Mouse (Mus musculus): ENCODE measurements around the gene Cped1. TPM values are rescaled to one million over a fixed set of nuclear protein-coding genes. Genes with fewer than 3 reads are reported as not detected.
A peak's percentile ranks its signal among the peaks of the same experiment; 100 is the strongest.

Cped1 gene
- polyA plus RNA-seq, 1 experiment from 2014 or later: 3.2 TPM

- Histone ChIP-seq H3K36me3 (ENCODE audit: control insufficient read depth, insufficient read depth) (no peaks in the 10 kb centered on the region), H3K27me3 (replicated peaks; ENCODE audit: control insufficient read depth, insufficient read depth, low read length) (no peaks in the 10 kb centered on the region), H3K9me3 (ENCODE audit: control insufficient read depth, low read length) (no peaks in the 10 kb centered on the region), H3K4me1 (replicated peaks; ENCODE audit: control insufficient read depth, insufficient read depth, low read length) (no peaks in the 10 kb centered on the region), H3K4me2 (ENCODE audit: low read length) (no peak overlapping the region), H3K9ac (replicated peaks; ENCODE audit: low read depth, low read length) (no peak overlapping the region), H3K27ac (ENCODE audit: low read length) (no peak overlapping the region), H3K4me3 (replicated peaks; ENCODE audit: low read length) (no peak overlapping the region)
- no peak for ATAC-seq
- 65% methylated on average over 5 of the region's 5 CpGs for WGBS
Observed at GRCm38 (mm10) chr6:22049093-22049492, 63.4 kb downstream of the Cped1 start.

GRCm38 (mm10) chr6:22051526-22051925 lies 65.8 kb downstream of the Cped1 start:
- Histone ChIP-seq H3K4me2 (ENCODE audit: low read length) (no peak overlapping the region), H3K4me3 (replicated peaks; ENCODE audit: low read length) (no peak overlapping the region), H3K4me1 (replicated peaks; ENCODE audit: control insufficient read depth, insufficient read depth, low read length) (no peaks in the 10 kb centered on the region), H3K36me3 (ENCODE audit: control insufficient read depth, insufficient read depth) (no peaks in the 10 kb centered on the region), H3K9me3 (ENCODE audit: control insufficient read depth, low read length) (no peaks in the 10 kb centered on the region), H3K9ac (replicated peaks; ENCODE audit: low read depth, low read length) (no peak overlapping the region), H3K27me3 (replicated peaks; ENCODE audit: control insufficient read depth, insufficient read depth, low read length) (no peaks in the 10 kb centered on the region), H3K27ac (ENCODE audit: low read length) (no peak overlapping the region)
- 89% methylated on average over 3 of the region's 3 CpGs for WGBS
- ATAC-seq: no peak

DNA sequence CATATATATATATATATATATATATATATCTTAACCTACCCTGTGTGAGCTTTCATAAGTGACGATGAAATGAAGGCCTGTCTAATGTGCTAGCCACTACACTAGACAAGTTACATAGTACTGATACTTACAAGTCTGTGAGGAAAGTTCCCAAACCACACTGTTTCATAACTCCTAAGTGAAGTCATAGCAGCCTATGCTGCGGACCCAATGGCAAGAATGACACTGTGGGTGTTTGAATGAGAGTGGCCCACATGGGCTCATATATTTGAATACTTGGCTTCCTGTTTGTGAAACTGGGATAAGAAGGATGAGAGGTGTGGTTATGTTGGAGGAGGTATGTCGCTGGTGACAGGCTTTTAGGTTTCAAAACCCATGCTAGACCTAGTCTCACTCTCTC lies 67.3 kb downstream of the Cped1 start:
- H3K27me3 ChIP-seq (replicated peaks; ENCODE audit: control insufficient read depth, insufficient read depth, low read length): no peaks in the 10 kb centered on the region
- 93% methylated on average over 3 of the region's 3 CpGs for WGBS
- no peak overlapping the region for H3K9ac ChIP-seq (replicated peaks; ENCODE audit: low read depth, low read length)
- H3K4me3 ChIP-seq (replicated peaks; ENCODE audit: low read length): no peak overlapping the region
- H3K27ac ChIP-seq (ENCODE audit: low read length): no peak overlapping the region
- no peak for ATAC-seq
- H3K4me2 ChIP-seq (ENCODE audit: low read length): no peak overlapping the region
- no peaks in the 10 kb centered on the region for H3K9me3 ChIP-seq (ENCODE audit: control insufficient read depth, low read length)
- H3K36me3 ChIP-seq (ENCODE audit: control insufficient read depth, insufficient read depth): no peaks in the 10 kb centered on the region
- no peaks in the 10 kb centered on the region for H3K4me1 ChIP-seq (replicated peaks; ENCODE audit: control insufficient read depth, insufficient read depth, low read length)

DNA sequence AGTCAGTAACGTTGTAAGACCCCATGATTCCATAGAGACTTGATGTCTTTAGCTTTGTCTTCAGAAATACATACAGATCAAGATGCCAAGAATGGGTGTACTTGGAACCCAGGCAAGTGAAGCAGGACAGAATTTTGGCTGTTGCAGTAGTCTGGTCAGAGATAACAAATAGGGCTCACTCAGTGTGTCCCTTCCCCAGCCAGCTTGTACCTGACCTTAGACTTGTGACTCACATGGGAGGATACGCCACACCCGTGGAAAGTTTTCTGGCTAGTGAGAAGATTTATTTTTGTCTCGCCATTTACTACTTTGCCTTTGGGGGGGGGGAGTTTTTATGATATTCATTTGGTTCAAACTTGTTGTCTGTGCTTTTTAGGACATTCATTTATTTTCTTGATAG lies 78.6 kb downstream of the Cped1 start:
- no peak for ATAC-seq
- H3K27ac ChIP-seq (ENCODE audit: low read length): no peak overlapping the region
- no peak overlapping the region for H3K9ac ChIP-seq (replicated peaks; ENCODE audit: low read depth, low read length)
- no peaks in the 10 kb centered on the region for H3K27me3 ChIP-seq (replicated peaks; ENCODE audit: control insufficient read depth, insufficient read depth, low read length)
- no peak overlapping the region for H3K4me3 ChIP-seq (replicated peaks; ENCODE audit: low read length)
- no peak overlapping the region for H3K4me2 ChIP-seq (ENCODE audit: low read length)
- no peaks in the 10 kb centered on the region for H3K9me3 ChIP-seq (ENCODE audit: control insufficient read depth, low read length)
- no peaks in the 10 kb centered on the region for H3K4me1 ChIP-seq (replicated peaks; ENCODE audit: control insufficient read depth, insufficient read depth, low read length)
- WGBS: 88% methylated on average over 4 of the region's 4 CpGs
- no peaks in the 10 kb centered on the region for H3K36me3 ChIP-seq (ENCODE audit: control insufficient read depth, insufficient read depth)

DNA sequence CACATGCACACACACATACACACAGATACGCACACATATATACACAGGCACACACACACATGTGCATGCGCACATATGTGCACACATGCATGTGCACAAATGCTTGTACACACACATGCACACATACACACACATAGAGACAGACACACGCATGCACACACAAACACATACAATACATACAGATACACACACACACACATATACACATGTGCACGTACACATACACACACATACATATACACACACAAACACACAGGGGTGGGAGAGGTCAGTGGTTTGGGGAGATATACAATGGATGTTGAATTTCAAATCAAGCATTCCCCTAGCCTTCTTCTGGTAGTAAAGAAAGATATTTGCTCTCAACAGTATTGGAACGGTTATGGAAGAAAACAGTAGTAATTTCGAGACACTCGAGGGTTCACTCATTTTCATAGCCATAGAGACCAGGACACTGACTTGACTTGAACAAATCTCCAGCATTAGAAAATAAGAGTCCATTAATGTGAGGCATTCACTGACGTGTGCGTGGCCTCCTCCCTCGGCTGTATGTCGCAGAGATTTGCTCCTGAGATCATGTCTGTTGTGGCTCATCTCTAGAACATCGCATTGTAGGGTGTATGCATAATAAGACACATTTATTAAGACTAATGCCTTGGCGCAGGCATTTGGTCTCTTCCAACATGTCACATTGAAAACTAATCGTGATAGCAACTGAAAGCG lies 85.0 kb downstream of the Cped1 start:
- H3K27ac ChIP-seq (ENCODE audit: low read length): no peak overlapping the region
- WGBS: 81% methylated on average over 15 of the region's 15 CpGs
- 0 out of 2 replicates have a peak, but pooled peaks cover 2% of the 10 kb centered on the region for H3K4me1 ChIP-seq (replicated peaks; ENCODE audit: control insufficient read depth, insufficient read depth, low read length)
- peak overlapping the region; percentile 11; the same call in 1 of the 2 replicates for H3K4me2 ChIP-seq (ENCODE audit: low read length)
- ATAC-seq: peak; percentile 76
- no peaks in the 10 kb centered on the region for H3K9me3 ChIP-seq (ENCODE audit: control insufficient read depth, low read length)
- H3K9ac ChIP-seq (replicated peaks; ENCODE audit: low read depth, low read length): no peak overlapping the region
- no peaks in the 10 kb centered on the region for H3K36me3 ChIP-seq (ENCODE audit: control insufficient read depth, insufficient read depth)
- H3K27me3 ChIP-seq (replicated peaks; ENCODE audit: control insufficient read depth, insufficient read depth, low read length): no peaks in the 10 kb centered on the region
- H3K4me3 ChIP-seq (replicated peaks; ENCODE audit: low read length): 0 out of 2 replicates have a peak overlapping the region, but pooled peaks have one; percentile 1

GRCm38 (mm10) chr6:22071323-22071840 lies 85.7 kb downstream of the Cped1 start:
- ATAC-seq: peak; percentile 70
- Histone ChIP-seq H3K36me3 (ENCODE audit: control insufficient read depth, insufficient read depth) (no peaks in the 10 kb centered on the region), H3K4me2 (ENCODE audit: low read length) (peak overlapping the region; percentile 11; the same call in 1 of the 2 replicates)

DNA sequence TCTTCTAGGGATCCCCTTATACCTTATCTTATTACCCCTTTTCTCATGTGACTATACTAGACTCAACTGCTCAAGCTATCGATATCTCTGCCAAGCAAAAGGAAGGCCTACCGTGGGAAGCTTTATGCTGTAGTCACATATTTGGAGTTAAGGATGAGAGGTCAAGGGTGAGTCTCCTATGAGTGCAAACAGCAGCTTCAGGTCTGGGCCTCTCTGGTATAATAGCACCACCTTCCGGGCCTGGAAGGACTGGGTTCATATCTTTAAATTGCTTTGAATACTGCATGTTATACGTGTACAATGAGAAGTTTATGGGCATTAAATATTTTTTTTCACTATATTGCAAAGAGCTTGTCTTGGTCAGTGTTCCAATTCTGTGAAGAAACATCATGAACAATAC lies 87.0 kb downstream of the Cped1 start:
- Histone ChIP-seq H3K27ac (ENCODE audit: low read length) (no peak overlapping the region), H3K4me2 (ENCODE audit: low read length) (no peak overlapping the region), H3K36me3 (ENCODE audit: control insufficient read depth, insufficient read depth) (no peaks in the 10 kb centered on the region), H3K27me3 (replicated peaks; ENCODE audit: control insufficient read depth, insufficient read depth, low read length) (no peaks in the 10 kb centered on the region), H3K4me1 (replicated peaks; ENCODE audit: control insufficient read depth, insufficient read depth, low read length) (0 out of 2 replicates have a peak, but pooled peaks cover 2% of the 10 kb centered on the region), H3K9ac (replicated peaks; ENCODE audit: low read depth, low read length) (no peak overlapping the region), H3K4me3 (replicated peaks; ENCODE audit: low read length) (no peak overlapping the region), H3K9me3 (ENCODE audit: control insufficient read depth, low read length) (no peaks in the 10 kb centered on the region)
- no peak for ATAC-seq
- 77% methylated on average over 4 of the region's 4 CpGs for WGBS

More at GRCm38 (mm10) chr6:22071323-22071840, 85.7 kb downstream of the Cped1 start:
- Histone ChIP-seq H3K27me3 (replicated peaks; ENCODE audit: control insufficient read depth, insufficient read depth, low read length) (no peaks in the 10 kb centered on the region), H3K27ac (ENCODE audit: low read length) (no peak overlapping the region), H3K9ac (replicated peaks; ENCODE audit: low read depth, low read length) (no peak overlapping the region), H3K9me3 (ENCODE audit: control insufficient read depth, low read length) (no peaks in the 10 kb centered on the region), H3K4me3 (replicated peaks; ENCODE audit: low read length) (0 out of 2 replicates have a peak overlapping the region, but pooled peaks have one; percentile 1), H3K4me1 (replicated peaks; ENCODE audit: control insufficient read depth, insufficient read depth, low read length) (0 out of 2 replicates have a peak, but pooled peaks cover 2% of the 10 kb centered on the region)
- WGBS: 30% methylated on average over 4 of the region's 4 CpGs

DNA sequence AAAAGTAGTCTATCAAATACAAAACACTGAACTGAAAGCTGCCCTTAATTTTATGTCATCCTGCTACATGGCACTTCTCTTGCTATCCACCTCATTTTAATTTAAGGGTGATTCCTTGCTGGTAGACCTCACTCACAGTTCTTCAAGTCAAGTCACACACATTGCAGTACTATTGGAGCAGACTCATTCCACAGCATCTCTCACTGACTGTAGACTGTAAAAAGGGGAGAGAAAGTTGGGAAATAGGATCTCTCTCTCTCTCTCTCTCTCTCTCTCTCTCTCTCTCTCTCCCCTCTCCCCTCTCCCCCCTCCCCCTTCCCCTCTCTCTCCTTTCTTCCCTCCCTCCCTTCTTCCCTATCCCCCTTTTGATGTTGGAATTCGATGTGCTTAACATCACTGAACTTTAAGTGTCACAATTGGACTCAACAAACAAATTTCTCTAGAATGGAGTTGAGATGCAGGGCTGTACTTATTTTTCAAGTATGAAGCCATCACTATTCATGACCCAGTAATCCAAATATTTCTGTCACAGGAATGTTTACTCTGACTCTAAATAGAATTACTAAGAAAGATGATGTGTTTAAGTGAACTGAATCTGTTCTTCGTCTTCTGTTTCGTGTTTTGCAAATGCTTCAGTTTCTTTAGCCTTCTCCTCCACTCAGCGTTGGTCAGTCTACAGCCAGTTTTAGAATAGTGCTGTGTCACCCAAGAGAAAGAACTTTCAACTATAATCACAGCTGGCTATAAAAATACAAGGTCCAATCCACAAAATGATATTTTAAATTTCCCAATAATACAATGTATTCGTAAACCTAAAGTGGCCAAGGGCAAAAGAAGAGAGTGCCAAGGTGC lies 88.7 kb downstream of the Cped1 start:
- Histone ChIP-seq H3K27ac (ENCODE audit: low read length) (no peak overlapping the region), H3K9me3 (ENCODE audit: control insufficient read depth, low read length) (no peaks in the 10 kb centered on the region), H3K9ac (replicated peaks; ENCODE audit: low read depth, low read length) (no peak overlapping the region)

DNA sequence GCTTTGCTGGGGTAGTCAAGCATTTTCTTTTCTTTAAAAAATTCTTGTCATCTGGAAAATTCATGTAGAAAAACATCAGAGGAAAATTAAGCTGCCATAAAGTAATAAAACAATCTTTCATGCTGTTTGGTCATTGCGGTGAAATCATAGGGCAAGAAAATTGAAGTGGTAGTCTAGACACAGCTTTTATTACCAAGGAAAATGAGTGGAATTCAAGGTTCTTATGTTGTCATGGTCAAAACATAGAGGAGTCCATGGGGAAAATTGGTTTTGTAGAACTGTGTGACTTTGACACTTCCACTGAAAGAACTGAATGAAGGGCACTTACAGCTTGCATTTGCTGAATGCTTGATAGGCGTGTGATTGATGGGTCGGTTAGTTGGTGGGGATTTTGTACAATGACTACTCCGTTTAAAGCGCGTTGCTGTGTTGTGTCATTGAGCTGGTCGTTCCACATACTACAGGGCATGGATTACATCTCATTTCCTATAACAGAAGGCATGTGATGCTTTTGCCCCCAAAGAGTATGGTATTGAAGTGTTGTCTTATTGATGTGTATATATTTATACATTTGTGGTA lies 93.1 kb downstream of the Cped1 start:
- peak; percentile 43; the same call in 1 of the 2 replicates for ATAC-seq
- H3K4me2 ChIP-seq (ENCODE audit: low read length): no peak overlapping the region
- 33% methylated on average over 7 of the region's 7 CpGs for WGBS

More for the DNA sequence above, 88.7 kb downstream of the Cped1 start:
- H3K36me3 ChIP-seq (ENCODE audit: control insufficient read depth, insufficient read depth): no peaks in the 10 kb centered on the region
- WGBS: 88% methylated on average over 5 of the region's 5 CpGs
- 0 out of 2 replicates have a peak, but pooled peaks cover 5% of the 10 kb centered on the region for H3K4me1 ChIP-seq (replicated peaks; ENCODE audit: control insufficient read depth, insufficient read depth, low read length)
- no peak overlapping the region for H3K4me2 ChIP-seq (ENCODE audit: low read length)
- no peaks in the 10 kb centered on the region for H3K27me3 ChIP-seq (replicated peaks; ENCODE audit: control insufficient read depth, insufficient read depth, low read length)
- H3K4me3 ChIP-seq (replicated peaks; ENCODE audit: low read length): no peak overlapping the region
- ATAC-seq: no peak

More for the DNA sequence above, 93.1 kb downstream of the Cped1 start:
- H3K27me3 ChIP-seq (replicated peaks; ENCODE audit: control insufficient read depth, insufficient read depth, low read length): no peaks in the 10 kb centered on the region
- no peak overlapping the region for H3K9ac ChIP-seq (replicated peaks; ENCODE audit: low read depth, low read length)
- no peaks in the 10 kb centered on the region for H3K9me3 ChIP-seq (ENCODE audit: control insufficient read depth, low read length)
- 0 out of 2 replicates have a peak, but pooled peaks cover 2% of the 10 kb centered on the region for H3K4me1 ChIP-seq (replicated peaks; ENCODE audit: control insufficient read depth, insufficient read depth, low read length)
- H3K36me3 ChIP-seq (ENCODE audit: control insufficient read depth, insufficient read depth): no peaks in the 10 kb centered on the region
- H3K27ac ChIP-seq (ENCODE audit: low read length): no peak overlapping the region
- H3K4me3 ChIP-seq (replicated peaks; ENCODE audit: low read length): no peak overlapping the region

Data from forebrain, embryonic 16.5 days (tissue).